Mouse (Mus musculus) embryonic facial prominence, embryonic 11.5 days (tissue): ENCODE measurements around the gene Cd53. TPM values are rescaled to one million over a fixed set of nuclear protein-coding genes. Genes with fewer than 3 reads are reported as not detected.

ENCODE experiments used
- ATAC-seq: fragments of 200-750 bp; cut with Nextera tagmentation; replicated peaks from 2 replicates; pipeline ENCODE4 v1.8.0; 2017; ENCODE audit warnings: low read depth; ENCODE audit not compliant: insufficient number of reproducible peaks, low FRiP score, low TSS enrichment
- DNase-seq: peaks from one replicate; pipeline ENCODE4 v3.0.0-alpha.2; 2015; ENCODE audit warnings: low spot score
- H3K27ac ChIP-seq: fragments of 300-500 bp; sonication (generic); replicated peaks from 2 replicates; pipeline ENCODE4 v1.5.1; 2014; ENCODE audit warnings: mild to moderate bottlenecking, low read depth, low read length, control low read depth
- H3K27me3 ChIP-seq: fragments of 300-500 bp; sonication (generic); 2 replicates; pipeline ENCODE4 v1.6.1; 2014; ENCODE audit warnings: mild to moderate bottlenecking, low read length, moderate library complexity, mixed read lengths; ENCODE audit not compliant: control insufficient read depth, insufficient read depth
- H3K36me3 ChIP-seq: fragments of 300-500 bp; sonication (generic); replicated peaks from 2 replicates; pipeline ENCODE4 v1.6.1; 2014; ENCODE audit warnings: low read depth, mild to moderate bottlenecking, low read length, moderate library complexity, mixed read lengths; ENCODE audit not compliant: control insufficient read depth, insufficient read depth
- H3K4me1 ChIP-seq: fragments of 300-500 bp; sonication (generic); 2 replicates; pipeline ENCODE4 v1.6.1; 2014; ENCODE audit warnings: low read length, mixed read lengths; ENCODE audit not compliant: control insufficient read depth, insufficient read depth
- H3K4me2 ChIP-seq: fragments of 300-500 bp; sonication (generic); 2 replicates; pipeline ENCODE4 v1.6.1; 2014; ENCODE audit warnings: low read depth, mild to moderate bottlenecking, control low read depth, low read length, moderate library complexity
- H3K4me3 ChIP-seq: fragments of 300-500 bp; sonication (generic); 2 replicates; pipeline ENCODE4 v1.5.1; 2014; ENCODE audit warnings: low read depth, low read length, control low read depth
- H3K9ac ChIP-seq: fragments of 300-500 bp; sonication (generic); replicated peaks from 2 replicates; pipeline ENCODE4 v1.6.1; 2014; ENCODE audit warnings: mild to moderate bottlenecking, control low read depth, low read length
- H3K9me3 ChIP-seq: fragments of 300-500 bp; sonication (generic); replicated peaks from 2 replicates; pipeline ENCODE4 v1.6.1; 2016; ENCODE audit warnings: mild to moderate bottlenecking, low read length, inconsistent platforms, mixed read lengths; ENCODE audit not compliant: control insufficient read depth
- WGBS: fragments of 180-500 bp; shearing (Covaris S2); extraction: QIAGEN DNeasy Blood & Tissue Kit; methylation state at CpG from one replicate; pipeline ENCODE4 v1.1.7; 2014; 5-methylcytosine and 5-hydroxymethylcytosine counted together
- polyA plus RNA-seq: library from polyadenylated mRNA; unstranded; fragments of >200 nt; fragmentation: Nextera tagmentation; extraction: Ambion mirVana; gene quantifications from 2 replicates; pipeline ENCODE4 v1.2.1, GENCODE M21; 2014

Cd53 gene
- polyA plus RNA-seq, result 3.8 and 5.1 TPM in 2 replicates

GRCm38 (mm10) chr3:106789930-106790329, at the start of gene Cd53:
Gene Cd53 (minus strand): TSS chr3:106790149.
- no peak for ATAC-seq
- 77% methylated on average over 2 of the region's 2 CpGs for WGBS

GRCm38 (mm10) chr3:106832107-106832506, 42.2 kb upstream of the Cd53 start:
- no peaks in the 10 kb centered on the region for H3K9me3 ChIP-seq
- no peak overlapping the region for H3K4me2 ChIP-seq
- no peak overlapping the region for H3K27ac ChIP-seq
- ATAC-seq (no peak), DNase-seq (no peak)
- H3K4me3 ChIP-seq, result no peak overlapping the region
- H3K4me1 ChIP-seq, result no peaks in the 10 kb centered on the region
- no peak overlapping the region for H3K9ac ChIP-seq
- no peaks in the 10 kb centered on the region for H3K36me3 ChIP-seq
- 78% methylated on average over 1 of the region's 1 CpGs for WGBS
- H3K27me3 ChIP-seq, result no peaks in the 10 kb centered on the region

More at GRCm38 (mm10) chr3:106789930-106790329, at the start of gene Cd53:
- Histone ChIP-seq H3K9me3 (no peaks in the 10 kb centered on the region), H3K27me3 (no peaks in the 10 kb centered on the region), H3K9ac (no peak within 1 kb of the TSS), H3K4me3 (no peak within 1 kb of the TSS), H3K4me1 (no peaks in the 10 kb centered on the region), H3K36me3 (no peaks in the 10 kb centered on the region), H3K4me2 (no peak within 1 kb of the TSS), H3K27ac (no peak within 1 kb of the TSS)
- DNase-seq, result no peak

GRCm38 (mm10) chr3:106826187-106826586, 36.2 kb upstream of the Cd53 start, which contains the start of gene Olfr266:
Gene Olfr266 (minus strand): TSS chr3:106826287.
- Histone ChIP-seq H3K27ac (no peak within 1 kb of the TSS), H3K4me3 (no peak within 1 kb of the TSS), H3K4me1 (no peaks in the 10 kb centered on the region), H3K9ac (no peak within 1 kb of the TSS), H3K36me3 (no peaks in the 10 kb centered on the region), H3K4me2 (no peak within 1 kb of the TSS), H3K9me3 (no peaks in the 10 kb centered on the region), H3K27me3 (no peaks in the 10 kb centered on the region)
- no peak for ATAC-seq
- no peak for DNase-seq
- WGBS, result 76% methylated on average over 1 of the region's 1 CpGs

- no peak for ATAC-seq
- H3K36me3 ChIP-seq, result no peaks in the 10 kb centered on the region
- 80% methylated on average over 2 of the region's 2 CpGs for WGBS
- DNase-seq, result no peak
- H3K27me3 ChIP-seq, result no peaks in the 10 kb centered on the region
- no peak overlapping the region for H3K4me3 ChIP-seq
- no peak overlapping the region for H3K4me2 ChIP-seq
- H3K4me1 ChIP-seq, result no peaks in the 10 kb centered on the region
- no peak overlapping the region for H3K27ac ChIP-seq
- H3K9ac ChIP-seq, result no peak overlapping the region
- no peaks in the 10 kb centered on the region for H3K9me3 ChIP-seq
These were observed 27.7 kb upstream of the Cd53 start for GRCm38 (mm10) chr3:106817676-106818075.

GRCm38 (mm10) chr3:106808972-106809695, 19.2 kb upstream of the Cd53 start:
- Histone ChIP-seq H3K27ac (no peak overlapping the region), H3K36me3 (no peaks in the 10 kb centered on the region), H3K27me3 (no peaks in the 10 kb centered on the region), H3K9me3 (no peaks in the 10 kb centered on the region), H3K4me2 (no peak overlapping the region), H3K9ac (no peak overlapping the region), H3K4me3 (no peak overlapping the region), H3K4me1 (no peaks in the 10 kb centered on the region)
- WGBS, result 65% methylated on average over 2 of the region's 2 CpGs
- ATAC-seq, result no peak
- DNase-seq, result no peak

GRCm38 (mm10) chr3:106798079-106798478, 8.1 kb upstream of the Cd53 start:
- Histone ChIP-seq H3K4me1 (no peaks in the 10 kb centered on the region), H3K9me3 (no peaks in the 10 kb centered on the region), H3K27me3 (no peaks in the 10 kb centered on the region), H3K4me3 (no peak overlapping the region), H3K9ac (no peak overlapping the region), H3K27ac (no peak overlapping the region), H3K4me2 (no peak overlapping the region), H3K36me3 (no peaks in the 10 kb centered on the region)
- DNase-seq, result no peak
- no peak for ATAC-seq

- DNase-seq, result no peak
- ATAC-seq, result no peak
- Histone ChIP-seq H3K9me3 (no peaks in the 10 kb centered on the region), H3K27ac (no peak overlapping the region), H3K27me3 (no peaks in the 10 kb centered on the region), H3K9ac (no peak overlapping the region), H3K4me1 (no peaks in the 10 kb centered on the region), H3K36me3 (no peaks in the 10 kb centered on the region), H3K4me3 (no peak overlapping the region), H3K4me2 (no peak overlapping the region)
- 47% methylated on average over 2 of the region's 2 CpGs for WGBS
These were observed 1.5 kb downstream of the Cd53 start for GRCm38 (mm10) chr3:106788440-106788887.

GRCm38 (mm10) chr3:106787972-106788371, 2.0 kb downstream of the Cd53 start:
- no peak overlapping the region for H3K27ac ChIP-seq
- H3K4me3 ChIP-seq, result no peak overlapping the region
- H3K4me1 ChIP-seq, result no peaks in the 10 kb centered on the region
- H3K36me3 ChIP-seq, result no peaks in the 10 kb centered on the region
- no peak overlapping the region for H3K4me2 ChIP-seq
- H3K9ac ChIP-seq, result no peak overlapping the region
- no peak for DNase-seq
- H3K9me3 ChIP-seq, result no peaks in the 10 kb centered on the region
- ATAC-seq, result no peak
- no peaks in the 10 kb centered on the region for H3K27me3 ChIP-seq
